Mouse (Mus musculus) brain, embryonic 14.5 days (tissue): ENCODE measurements around the gene Dlgap1. TPM values are rescaled to one million over a fixed set of nuclear protein-coding genes. Genes with fewer than 3 reads are reported as not detected.
A peak's percentile ranks its signal among the peaks of the same experiment; 100 is the strongest.
"Not testable (repeated sequence)": the region's sequence is repeated elsewhere in the genome, so short reads cannot be mapped to it uniquely, and the experiment has no call there.

Source experiments
- DNase-seq: peaks from one replicate; pipeline ENCODE4 v3.0.0-alpha.2; 2011; ENCODE audit warnings: low read depth
- CTCF ChIP-seq: fragments of 200-500 bp; IDR thresholded peaks from 2 replicates; pipeline ENCODE4 v1.5.1; 2012; ENCODE audit warnings: inconsistent platforms, mild to moderate bottlenecking, moderate library complexity, borderline replicate concordance; ENCODE audit not compliant: insufficient read depth, insufficient read length; ENCODE audit errors: extremely low read depth
- POLR2A ChIP-seq: fragments of 200-500 bp; IDR thresholded peaks from 2 replicates; pipeline ENCODE4 v1.6.1; 2012; ENCODE audit warnings: mild to moderate bottlenecking, inconsistent platforms, borderline replicate concordance; ENCODE audit not compliant: poor library complexity, insufficient read depth, insufficient read length, severe bottlenecking; ENCODE audit errors: extremely low read depth
- polyA plus RNA-seq: library from polyadenylated mRNA; depleted of rRNA; stranded (reverse); fragments of >200 nt; gene quantifications from 2 replicates; pipeline ENCODE4 v1.2.3, GENCODE M21; 2012

Dlgap1 gene
- polyA plus RNA-seq, 1 experiment: 25.4 TPM

DNA sequence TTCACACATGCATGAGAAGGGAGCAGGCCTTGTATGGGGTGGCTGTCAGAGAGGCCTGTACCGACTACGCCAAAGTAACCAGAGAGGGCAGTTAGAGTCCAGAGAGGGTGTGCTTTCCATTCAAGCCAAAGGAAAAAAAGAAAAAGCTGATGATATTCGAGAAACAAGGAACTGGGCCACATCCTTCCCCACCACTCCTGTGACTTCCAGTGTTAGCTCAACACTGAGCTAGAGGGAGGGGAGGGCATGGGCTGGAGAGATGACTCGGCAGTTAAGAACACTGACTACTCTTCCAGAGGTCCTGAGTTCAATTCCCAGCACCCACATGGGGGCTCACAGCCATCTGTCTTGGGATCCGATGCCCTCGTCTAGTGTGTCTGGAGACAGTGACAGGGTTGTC is 860.3 kb downstream of the Dlgap1 start:
- TF ChIP-seq CTCF: no peak
- TF ChIP-seq POLR2A: no peak

DNA sequence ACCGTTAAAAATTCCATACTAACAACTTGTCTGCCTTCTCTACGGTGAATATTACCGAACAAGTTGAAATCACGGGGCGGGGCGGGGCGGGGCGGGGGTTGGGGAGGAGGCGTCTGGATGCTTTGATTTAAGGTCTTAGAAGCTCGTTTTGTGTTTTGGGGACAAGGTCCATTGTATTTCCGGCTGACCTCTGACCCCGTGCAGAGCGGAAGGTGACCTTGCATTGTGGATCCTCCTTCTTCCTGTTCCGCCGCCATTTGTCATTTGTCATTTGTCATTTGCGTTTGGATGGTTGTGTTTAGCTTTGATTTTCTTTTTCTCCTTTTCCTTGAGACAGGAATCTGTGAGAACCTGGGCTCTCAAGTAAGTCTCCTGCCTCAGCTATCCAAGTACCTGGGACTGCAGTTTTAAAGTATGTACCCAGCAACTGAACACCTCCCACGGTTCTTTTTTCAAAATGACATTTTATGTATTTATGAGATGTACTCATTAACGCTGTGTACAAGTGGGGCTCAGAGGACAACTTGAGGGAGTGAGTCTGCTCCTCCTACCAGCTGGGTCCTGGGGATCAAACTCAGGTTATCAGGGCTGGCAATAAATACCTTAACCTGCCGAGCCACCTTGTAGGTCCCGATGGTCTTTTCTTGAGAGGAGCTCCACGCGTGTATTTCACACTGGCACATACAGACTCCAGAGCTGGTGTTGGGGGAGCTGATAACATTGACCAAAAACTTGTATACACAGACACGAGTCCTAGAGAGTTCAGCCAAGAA is 861.3 kb downstream of the Dlgap1 start:
- no peak for DNase-seq
- TF ChIP-seq POLR2A: no peak
- no peak for TF ChIP-seq CTCF

More for the DNA sequence above, 860.3 kb downstream of the Dlgap1 start:
- DNase-seq: no peak

DNA sequence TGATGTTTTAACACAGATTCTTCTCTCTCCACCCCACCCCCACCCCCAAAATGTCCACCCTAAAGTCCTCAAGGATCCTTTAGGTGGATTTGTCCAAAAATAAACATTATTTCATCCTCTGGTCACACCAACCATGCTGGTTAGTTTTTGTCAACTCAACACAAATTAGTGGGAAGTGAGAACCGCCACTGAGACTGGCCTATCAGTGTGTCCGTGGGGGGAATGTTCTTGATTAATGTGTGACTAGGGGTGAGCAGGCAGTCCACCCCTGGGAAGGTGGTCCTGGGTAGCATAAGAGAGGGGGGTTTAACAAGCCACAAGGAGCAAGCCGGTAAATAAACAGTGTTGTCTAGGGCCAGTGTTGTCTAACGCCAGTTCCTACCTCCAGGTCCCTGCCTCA is 862.7 kb downstream of the Dlgap1 start:
- DNase-seq: no peak
- no peak for TF ChIP-seq POLR2A
- TF ChIP-seq CTCF: no peak

DNA sequence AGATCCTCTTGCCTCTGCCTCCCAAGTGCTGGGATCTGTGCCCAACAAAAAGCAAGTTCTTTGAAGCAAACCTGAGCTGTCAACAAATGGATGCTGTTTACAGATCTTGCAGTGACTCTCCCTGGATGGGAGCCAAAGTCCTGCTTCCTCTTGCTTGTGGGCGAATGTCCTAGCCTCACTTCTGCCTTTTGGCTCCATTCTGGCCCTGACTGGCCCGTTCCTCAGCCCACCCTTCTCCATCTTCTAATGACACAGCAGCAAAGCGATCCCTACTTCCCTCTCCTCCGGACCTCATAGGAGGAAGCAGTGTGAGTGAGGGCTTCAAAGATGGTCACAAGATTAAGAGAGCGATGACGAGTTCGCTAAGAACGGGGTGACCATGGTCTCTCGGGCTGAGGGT is 863.7 kb downstream of the Dlgap1 start:
- TF ChIP-seq POLR2A (no peak), CTCF (no peak)
- no peak for DNase-seq

DNA sequence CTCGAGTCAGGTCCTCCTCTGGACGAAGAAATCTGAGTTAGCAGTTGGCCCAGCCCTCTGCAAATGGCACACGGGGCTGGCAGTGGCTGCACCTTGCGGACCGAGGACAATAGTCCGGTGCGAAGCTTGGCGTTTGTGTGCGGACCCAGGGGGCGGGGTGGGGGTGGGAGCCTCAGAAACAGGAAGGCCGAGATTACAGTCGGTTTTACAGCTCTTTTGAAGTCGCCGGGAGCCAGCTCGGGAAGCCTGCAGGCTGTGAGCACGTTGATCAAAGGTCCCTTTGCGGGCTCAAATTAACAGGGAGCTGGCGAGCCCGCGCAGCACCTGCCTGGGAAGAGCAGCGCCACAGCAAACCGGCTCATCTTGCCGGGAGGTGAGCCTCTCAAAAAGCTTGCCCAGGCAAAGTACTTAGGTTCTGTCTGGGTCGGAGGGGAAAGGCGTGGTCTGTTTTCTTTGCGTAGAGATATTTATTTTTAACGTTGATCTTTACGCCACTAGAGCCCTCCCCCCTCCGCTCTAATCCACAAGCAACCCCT is 865.6 kb downstream of the Dlgap1 start:
- TF ChIP-seq CTCF (no peak), POLR2A (no peak)
- peak; percentile 77 for DNase-seq

DNA sequence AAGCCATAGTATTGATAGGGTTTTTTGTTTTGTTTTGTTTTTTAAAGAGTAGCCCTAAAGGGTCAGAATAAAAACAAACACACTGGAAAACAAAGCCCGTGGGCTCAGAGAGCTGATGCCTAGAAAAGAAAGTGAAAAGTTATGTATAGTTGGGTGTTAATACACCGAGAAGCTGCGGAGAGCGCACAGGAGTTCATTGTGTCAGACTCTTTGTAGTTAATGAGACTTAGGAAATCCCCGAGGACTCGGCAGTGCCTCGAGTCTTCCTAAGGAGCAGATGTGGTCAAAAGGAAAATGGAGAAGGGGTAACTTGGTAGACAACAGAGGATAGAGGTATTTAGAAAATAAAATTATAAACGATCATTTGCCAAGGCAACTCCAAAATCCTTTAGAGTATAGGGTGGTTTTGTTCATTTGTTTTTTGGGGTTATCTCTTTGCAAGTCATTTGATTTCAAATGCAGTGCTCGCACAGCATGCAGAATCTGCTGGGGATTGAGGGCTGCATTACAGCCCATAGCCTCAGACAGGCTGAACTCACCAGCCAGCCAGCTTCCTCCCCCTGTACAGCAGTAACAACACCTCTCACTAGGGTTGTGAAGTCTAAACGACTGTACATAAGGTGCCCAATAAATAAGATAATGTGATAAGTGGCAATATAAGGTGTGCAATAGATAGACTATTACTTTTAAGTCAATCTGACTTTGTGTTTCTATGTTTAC is 866.4 kb downstream of the Dlgap1 start:
- TF ChIP-seq POLR2A: no peak
- TF ChIP-seq CTCF: no peak
- peak; percentile 63 for DNase-seq

DNA sequence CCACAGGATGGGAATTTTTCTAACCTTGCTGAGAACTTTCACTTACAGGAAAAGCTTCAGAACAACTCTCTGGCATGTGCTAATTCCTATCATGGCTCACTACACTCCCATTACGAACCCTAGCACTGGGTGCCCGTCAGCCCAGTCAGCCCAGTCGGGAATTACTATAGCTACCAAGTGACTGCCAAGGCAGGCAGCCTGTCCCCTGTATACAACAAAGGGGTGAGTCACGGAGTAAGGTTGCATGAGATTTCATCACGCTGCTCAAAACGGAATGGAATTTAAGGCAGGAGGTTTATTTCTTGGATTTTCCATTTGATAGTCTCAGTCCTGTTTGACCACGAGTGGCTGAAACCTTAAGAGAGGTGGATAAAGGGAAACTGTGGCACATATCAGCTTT is 867.9 kb downstream of the Dlgap1 start:
- TF ChIP-seq POLR2A (no peak), CTCF (no peak)
- DNase-seq: no peak

DNA sequence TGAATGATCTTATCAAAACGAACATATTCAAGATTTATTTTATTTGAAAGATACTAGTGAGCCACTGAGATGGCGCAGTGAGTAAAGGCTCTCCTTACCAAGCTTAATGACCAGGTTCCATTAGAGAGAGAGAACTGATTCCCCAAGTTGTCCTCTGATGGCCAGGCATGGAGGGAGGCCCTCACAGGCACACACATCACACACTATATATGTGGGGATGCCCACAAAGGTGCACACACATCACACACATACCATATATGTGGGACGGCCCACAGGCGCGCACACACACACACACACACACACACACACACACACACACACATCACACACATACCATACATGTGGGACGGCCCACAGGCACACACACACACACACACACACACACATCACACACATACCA is 868.6 kb downstream of the Dlgap1 start:
- DNase-seq: not testable (repeated sequence)

DNA sequence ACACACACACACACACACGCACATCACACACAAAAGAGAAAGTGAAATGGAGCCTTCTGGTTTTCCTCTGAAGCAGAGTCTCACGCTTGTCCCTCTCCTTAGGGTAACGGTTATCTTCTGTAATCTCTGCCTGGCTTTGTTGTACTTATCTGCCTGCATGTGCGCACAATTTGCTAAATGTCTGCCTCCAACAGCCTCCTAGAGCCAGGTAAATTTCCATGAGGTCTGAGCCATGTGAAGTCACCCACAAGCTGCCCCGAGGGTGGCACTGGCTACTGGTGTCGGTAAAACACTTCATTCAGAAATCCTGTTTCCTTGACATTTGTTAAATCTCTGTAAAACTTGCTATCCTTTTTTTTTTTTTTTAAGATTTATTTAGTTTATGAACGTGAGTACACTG is 869.2 kb downstream of the Dlgap1 start:
- no peak for TF ChIP-seq CTCF
- no peak for DNase-seq

DNA sequence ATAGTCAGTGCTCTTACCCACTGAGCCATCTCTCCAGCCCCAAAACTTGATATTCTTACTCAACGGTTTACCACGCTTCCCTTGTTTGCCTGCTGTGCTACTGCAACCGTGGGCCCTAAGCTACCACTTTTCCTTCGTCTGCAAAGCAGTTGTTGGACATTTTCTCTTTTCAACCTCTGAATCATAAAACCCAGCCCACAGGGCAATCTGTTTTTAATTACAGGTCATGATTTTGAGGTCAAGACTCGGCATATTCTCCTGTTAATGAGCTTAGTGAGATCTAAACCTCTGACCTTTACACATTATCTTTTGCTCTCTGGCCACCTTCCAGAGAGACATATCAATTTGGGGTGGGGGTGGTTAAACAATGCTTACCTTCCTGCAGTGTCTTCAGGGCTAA is 869.7 kb downstream of the Dlgap1 start:
- no peak for DNase-seq
- no peak for TF ChIP-seq POLR2A
- no peak for TF ChIP-seq CTCF

DNA sequence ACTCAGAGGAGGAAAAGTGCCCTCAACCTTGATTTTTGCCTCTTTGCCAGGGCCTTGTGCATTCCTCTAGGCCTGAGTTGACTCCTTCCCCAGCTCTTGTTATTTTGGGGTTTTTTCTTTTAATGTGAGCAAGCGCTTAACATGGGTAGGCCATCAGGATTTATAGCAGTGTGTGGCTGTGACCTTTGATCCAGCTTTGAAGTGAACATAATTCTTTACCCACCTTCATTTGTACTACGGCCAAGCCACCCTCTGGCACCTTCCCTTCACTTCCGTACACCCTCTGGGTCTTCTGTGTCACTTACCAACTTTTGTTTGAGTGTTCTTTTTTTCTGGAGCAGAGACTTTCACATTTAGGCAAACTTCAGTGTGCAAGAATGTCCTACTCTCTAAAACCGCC is 874.4 kb downstream of the Dlgap1 start:
- TF ChIP-seq CTCF (no peak), POLR2A (no peak)
- DNase-seq: no peak

DNA sequence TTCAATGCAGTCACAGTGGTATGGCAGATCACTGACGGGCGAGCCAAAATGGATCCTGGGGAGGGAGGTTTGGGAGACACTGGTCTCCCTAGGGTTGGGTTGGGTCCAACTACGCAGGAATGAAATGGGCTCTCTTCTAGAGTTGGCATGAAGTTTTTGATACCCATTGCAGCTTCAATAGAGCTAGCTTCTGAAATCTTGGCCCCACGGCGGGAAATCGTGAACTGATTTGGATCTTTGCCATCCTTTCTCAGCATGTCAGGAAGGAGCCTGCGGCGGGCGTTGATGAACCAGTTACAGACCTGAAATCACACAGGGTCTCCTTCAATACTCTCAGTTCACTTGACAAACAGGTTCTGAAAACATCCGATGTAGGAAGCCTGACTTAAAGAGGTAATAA is 876.1 kb downstream of the Dlgap1 start:
- peak; percentile 83 for DNase-seq
- TF ChIP-seq POLR2A (no peak), CTCF (no peak)
